Mouse (Mus musculus) heart, postnatal 0 days (tissue): Measurements from ENCODE around the gene Clpb.

Experiments
- CTCF ChIP-seq: IDR thresholded peaks from 2 replicates; pipeline ENCODE4 v1.5.1; 2016; ENCODE audit warnings: antibody characterized with exemption, control low read depth, low read depth
- EP300 ChIP-seq: IDR thresholded peaks from 2 replicates; pipeline ENCODE4 v1.6.1; 2016; ENCODE audit warnings: antibody characterized with exemption, low read depth

DNA sequence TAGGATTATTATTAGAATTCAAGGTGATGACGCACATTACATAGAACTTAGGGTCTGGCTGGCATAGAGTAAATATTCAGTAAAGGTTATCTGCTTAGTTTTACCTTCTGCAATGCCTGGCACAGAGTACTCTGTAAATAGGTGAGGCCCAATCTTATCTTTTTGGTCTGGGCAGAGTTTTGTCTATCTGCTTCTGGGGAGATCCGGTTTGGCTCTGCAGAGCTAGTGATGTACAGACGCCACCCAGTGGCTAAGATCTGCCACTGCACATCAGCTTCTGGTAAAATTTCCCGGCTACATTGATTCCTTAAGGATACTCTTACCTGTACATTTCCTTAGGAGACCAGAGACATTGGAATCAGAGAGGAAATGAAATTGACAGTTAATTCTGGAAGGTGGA is 43.1 kb upstream of the Clpb start:
- TF ChIP-seq EP300 (no peak), CTCF (peak; percentile 62)
